In genomic region chr8:121906542-121907512, GRCm38 (mm10) we compare ENCODE assay signal across 8 mouse cellular contexts. TPM values are rescaled to one million over a fixed set of nuclear protein-coding genes. Genes with fewer than 3 reads are reported as not detected.
A peak's percentile ranks its signal among the peaks of the same experiment; 100 is the strongest.
DNase-seq lines count a peak whose midpoint lies in the region; ATAC-seq lines count a peak whose summit lies in the region.
"Had no signal": no experiment of that assay in that cellular context is flagged by ENCODE, and none has a peak within 500 bp of the region (broad histone marks: within the 10 kb centered on the region; RNA-seq: fewer than 3 reads in every experiment).

No protein-coding gene starts in this region.

- H3K27ac ChIP-seq in heart, embryonic 11.5 days (ENCODE audit: low read depth, low read length) = no peak overlapping the region

- peak overlapping the region; percentile 73 for H3K4me3 ChIP-seq in heart, embryonic 11.5 days (ENCODE audit: low read depth, low read length)

- under 1% methylated on average over 72 of the region's 72 CpGs for WGBS in heart, embryonic 11.5 days (ENCODE audit: insufficient replicate concordance)

- H3K9me3 ChIP-seq in heart, embryonic 11.5 days (replicated peaks; ENCODE audit: control insufficient read depth, low read length) = no peaks in the 10 kb centered on the region

- peak; percentile 87 for DNase-seq in 416B (ENCODE audit: low read depth)
- DNase-seq in CD8-positive naive resting alpha-beta T cell, adult 2 months (ENCODE audit: low read depth in 2 of 2, low spot score in 2 of 2) = peak; percentile 12 to 26
- DNase-seq in cerebellum, adult 9-10 months = peak; percentile 62
- DNase-seq in layer of hippocampus, postnatal 36 days = peak; percentile 38 to 46
- DNase-seq in right cerebral cortex, postnatal 36 days (ENCODE audit: low spot score in 2 of 2) = peak; percentile 51 to 53

- peak; percentile 10; the same call in 1 of the 2 replicates for ATAC-seq in heart, embryonic 11.5 days (replicated peaks; ENCODE audit: insufficient number of reproducible peaks, low FRiP score, low TSS enrichment)
- peak; percentile 35 for ATAC-seq in megakaryocyte, adult 5-6 weeks (ENCODE audit: poor library complexity, severe bottlenecking)

- peak overlapping the region; percentile 96 for H3K4me2 ChIP-seq in heart, embryonic 11.5 days

- peak overlapping the region; percentile 74 for H3K9ac ChIP-seq in heart, embryonic 11.5 days (ENCODE audit: low read depth, low read length)

- no peaks in the 10 kb centered on the region for H3K36me3 ChIP-seq in heart, embryonic 11.5 days (ENCODE audit: control insufficient read depth, insufficient read depth, low read length)

- H3K27me3 ChIP-seq in heart, embryonic 11.5 days (ENCODE audit: control insufficient read depth, insufficient read depth, low read length) = no peaks in the 10 kb centered on the region; the same call in 1 of the 2 replicates

- peaks cover 24% of the 10 kb centered on the region for H3K4me1 ChIP-seq in heart, embryonic 11.5 days (ENCODE audit: control insufficient read depth, insufficient read depth, low read length)

RNA-seq across cellular contexts. Expression of gene Slc7a5, which starts 0.7 kb away (rescaled TPM):
- polyA plus RNA-seq in heart, embryonic 11.5 days (2014; fragmentation: Nextera tagmentation; extraction: Ambion mirVana) = 17.0 and 18.4 TPM in 2 replicates
- 10 to 100 TPM; 60.2 to 70.4 TPM for total RNA-seq in layer of hippocampus, postnatal 36 days (2021)
- total RNA-seq in megakaryocyte, adult 5-6 weeks (2015) = 8.7 and 9.3 TPM in 2 replicates
- 6.5 and 8.5 TPM in 2 replicates for total RNA-seq in megakaryocyte, adult 5-6 weeks (2017)

RNA-seq across cellular contexts. Expression of gene Car5a, which starts 37.9 kb away (rescaled TPM):
- polyA plus RNA-seq in heart, embryonic 11.5 days (2014; fragmentation: Nextera tagmentation; extraction: Ambion mirVana) = 0.17 TPM in 1 of 2 replicates, not detected in the other
- total RNA-seq in layer of hippocampus, postnatal 36 days (2021) = not detected
- total RNA-seq in megakaryocyte, adult 5-6 weeks (2015) = not detected in 2 replicates
- not detected in 2 replicates for total RNA-seq in megakaryocyte, adult 5-6 weeks (2017)
- total RNA-seq: heart, postnatal 14 days had no signal

RNA-seq across cellular contexts. Expression of gene Banp, which starts 42.7 kb away (rescaled TPM):
- polyA plus RNA-seq in heart, embryonic 11.5 days (2014; fragmentation: Nextera tagmentation; extraction: Ambion mirVana) = 39.7 and 40.1 TPM in 2 replicates
- 10 to 100 TPM; 55.5 to 73.5 TPM for total RNA-seq in layer of hippocampus, postnatal 36 days (2021)
- 8.1 and 9.2 TPM in 2 replicates for total RNA-seq in megakaryocyte, adult 5-6 weeks (2015)
- 21.3 and 28.7 TPM in 2 replicates for total RNA-seq in megakaryocyte, adult 5-6 weeks (2017)

Comparison
In these comparisons a context has a peak if more than half of its experiments do, and no peak if none do; other contexts are left out.
1. DNase-seq: peak in every context shown above with its lines; median percentile 87 in 416B; 62 in cerebellum, adult 9-10 months; 52 in right cerebral cortex, postnatal 36 days; 42 in layer of hippocampus, postnatal 36 days; 19 in CD8-positive naive resting alpha-beta T cell, adult 2 months.
2. RNA of gene Slc7a5, which starts 0.7 kb away (total RNA-seq): 60.2 to 70.4 TPM in layer of hippocampus, postnatal 36 days; 6.5 to 9.3 TPM in megakaryocyte, adult 5-6 weeks; every median in the first group is over 4 times any median in the second.